Mouse (Mus musculus) activated CD4-positive, CD25-positive, alpha-beta regulatory T cell, adult 4 months (primary cell): ENCODE results near the gene Dbx2. TPM values are rescaled to one million over a fixed set of nuclear protein-coding genes. Genes with fewer than 3 reads are reported as not detected.

Experiments
- ATAC-seq: one replicate; pipeline ENCODE4 v1.8.0; 2017
- polyA plus RNA-seq, 2 experiments: library from polyadenylated mRNA; unstranded; fragments of 100-300 nt; shearing (Covaris generic); gene quantifications; one replicate each; pipeline ENCODE4 v1.2.1; 2017

The Dbx2 gene
- not detected for polyA plus RNA-seq

- ATAC-seq = no peak
Observed at GRCm38 (mm10) chr15:95655860-95656259, at the start of gene Dbx2. Gene Dbx2 (minus strand): TSS chr15:95655960.

DNA sequence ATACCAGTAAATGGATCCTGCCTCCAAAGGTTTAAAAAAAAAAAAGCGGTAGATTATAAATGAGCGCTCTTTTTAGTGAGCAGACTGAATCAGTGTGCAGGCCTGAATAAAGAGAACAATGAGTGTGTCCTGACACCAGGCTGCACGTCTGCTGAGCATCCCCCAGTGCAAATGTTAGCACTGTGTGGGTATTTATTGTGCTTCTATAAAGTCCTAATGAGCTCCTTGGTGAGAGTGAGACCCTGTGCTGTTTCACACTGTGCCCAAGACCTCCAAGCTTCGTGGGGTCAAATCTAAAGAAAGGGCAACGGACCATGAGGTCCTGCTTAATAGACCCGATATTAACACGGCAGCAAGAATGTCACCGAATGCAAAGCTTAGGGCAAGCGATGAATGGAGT, 46.4 kb upstream of the Dbx2 start:
- ATAC-seq = no peak

DNA sequence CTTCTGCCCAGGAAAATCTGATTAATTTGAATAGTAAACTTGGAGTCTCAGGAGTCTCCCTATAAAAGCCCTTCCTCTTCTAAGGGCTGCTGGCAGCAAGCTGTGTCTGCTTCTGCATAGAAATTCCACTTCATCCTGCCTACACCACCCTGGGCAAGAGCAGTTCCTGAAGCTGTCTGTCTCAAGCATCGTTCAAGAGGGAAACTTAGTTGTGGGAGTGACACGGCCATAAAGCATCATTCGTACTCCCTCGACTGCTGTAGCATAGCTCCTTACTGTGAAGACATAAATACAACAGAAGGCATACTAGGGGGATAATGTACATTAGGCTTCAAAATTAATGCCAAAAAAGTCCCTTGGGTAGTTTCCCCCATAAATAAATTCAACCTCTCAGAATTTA, 45.8 kb upstream of the Dbx2 start:
- ATAC-seq = no peak

- no peak for ATAC-seq
Observed at GRCm38 (mm10) chr15:95699371-95699770, 43.6 kb upstream of the Dbx2 start.

DNA sequence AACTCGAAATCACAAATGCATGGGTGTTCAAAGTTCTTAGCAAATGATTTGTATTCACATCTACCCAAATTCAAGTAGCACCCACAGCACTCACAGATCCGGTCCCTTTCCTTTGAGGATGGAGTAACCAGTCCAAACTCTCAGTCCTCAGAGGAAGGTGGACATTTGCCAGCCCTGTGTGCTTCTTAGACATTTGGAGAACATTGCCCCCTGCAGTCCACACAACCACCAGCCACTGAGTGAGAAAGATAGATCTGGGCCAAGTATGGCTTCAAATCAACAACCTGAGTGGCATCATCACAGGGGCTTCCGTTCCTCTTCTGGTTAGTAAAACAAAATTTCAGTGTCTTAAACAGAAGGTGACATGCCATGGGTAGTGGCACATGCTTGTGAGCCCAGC, 38.0 kb upstream of the Dbx2 start:
- ATAC-seq = no peak

DNA sequence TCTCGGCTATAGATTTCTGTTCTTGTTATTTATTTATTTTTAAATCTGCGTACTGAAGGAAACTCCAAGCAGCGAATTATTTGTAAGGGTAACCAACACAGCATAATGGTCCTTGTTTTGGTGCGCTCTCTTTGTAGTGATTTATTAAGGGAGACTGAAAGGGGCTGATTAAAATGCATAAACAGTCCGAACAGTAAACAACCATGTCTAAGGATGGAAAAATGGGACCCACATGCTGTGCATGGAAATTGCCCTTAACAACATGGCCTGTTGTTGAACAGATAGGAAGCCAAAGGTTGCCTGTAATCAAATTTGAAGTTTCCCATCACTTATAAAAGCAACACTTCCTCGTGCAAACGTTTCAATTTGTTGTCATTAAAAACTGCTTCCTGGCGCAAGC, 35.8 kb upstream of the Dbx2 start:
- no peak for ATAC-seq

DNA sequence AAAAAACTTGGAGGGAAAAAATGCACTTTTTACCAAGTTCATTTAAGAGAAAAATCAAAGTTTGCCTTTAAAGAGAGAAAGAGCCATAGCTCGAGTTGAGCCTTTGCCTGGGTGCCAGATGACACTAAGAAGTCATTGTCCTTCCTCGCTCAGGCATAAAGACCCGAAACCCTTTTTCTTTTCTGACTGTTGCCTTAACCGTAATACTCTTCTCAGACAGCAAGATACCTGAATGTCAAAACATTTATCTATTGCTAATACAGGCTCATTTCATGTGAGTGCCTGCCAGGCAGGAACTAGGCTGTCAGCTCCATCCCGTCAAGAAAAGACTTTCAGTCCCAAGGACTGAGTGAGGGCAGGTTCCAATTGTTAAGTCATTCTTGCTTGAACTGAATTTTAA, 35.4 kb upstream of the Dbx2 start:
- no peak for ATAC-seq

DNA sequence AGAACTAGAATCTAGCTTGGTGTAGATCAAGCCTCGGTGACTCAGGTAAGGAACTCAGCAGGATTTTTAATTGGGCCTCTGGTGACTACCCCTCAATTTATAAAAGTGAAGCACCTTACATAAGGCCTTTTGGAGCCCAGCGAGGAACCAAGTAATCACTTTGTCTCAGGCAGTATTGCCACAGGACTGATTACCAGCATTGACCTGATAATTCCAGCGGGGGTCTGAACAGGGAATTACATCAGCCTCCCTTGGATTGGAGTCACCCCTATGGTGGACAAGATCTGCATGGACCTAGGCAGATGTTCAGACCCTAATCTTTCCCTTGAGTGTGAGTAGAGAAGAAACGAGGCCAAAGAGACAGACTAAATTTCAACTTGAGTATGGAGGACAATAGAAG, 26.9 kb upstream of the Dbx2 start:
- no peak for ATAC-seq

GRCm38 (mm10) chr15:95675645-95676044, 19.9 kb upstream of the Dbx2 start:
- no peak for ATAC-seq

DNA sequence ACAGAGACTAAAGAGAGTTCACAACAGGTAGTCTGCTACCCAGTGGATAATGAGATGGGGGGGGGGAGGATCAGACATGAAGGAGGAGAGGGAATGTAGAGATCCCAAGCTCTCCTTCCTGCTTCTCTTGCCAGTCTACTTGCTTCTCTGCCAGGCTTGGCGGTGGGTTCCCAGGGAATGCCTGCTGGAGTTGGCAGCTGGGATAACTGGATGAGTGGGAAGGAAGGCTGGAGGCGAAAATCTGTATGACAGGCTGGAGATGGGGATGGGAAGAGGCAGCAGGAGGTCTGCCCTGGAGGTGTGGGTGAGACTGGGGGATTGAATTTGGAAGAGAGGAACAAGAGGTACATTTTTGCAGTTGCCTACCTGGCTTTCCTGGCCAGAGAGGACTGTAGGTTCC, 19.4 kb upstream of the Dbx2 start:
- ATAC-seq = no peak

- ATAC-seq = no peak
Observed at GRCm38 (mm10) chr15:95667209-95667608, 11.4 kb upstream of the Dbx2 start.

DNA sequence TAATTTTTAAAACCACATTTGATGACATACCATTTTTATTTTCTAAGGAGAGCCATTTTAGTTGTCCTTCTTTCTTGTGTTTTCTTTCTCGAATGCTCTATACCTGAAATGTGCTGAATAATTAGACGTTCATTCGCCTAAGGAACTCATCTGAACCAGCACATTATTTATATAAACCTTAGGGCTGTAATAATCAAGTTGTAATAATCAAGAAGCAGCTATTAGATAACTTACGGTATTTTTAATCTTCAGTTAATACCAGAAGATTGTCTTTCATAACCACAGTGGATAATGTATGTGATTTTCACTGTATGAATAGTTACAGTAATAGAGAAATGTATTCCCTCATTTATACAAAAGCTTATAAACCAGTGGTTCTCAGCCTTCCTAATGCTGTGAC, 9.2 kb upstream of the Dbx2 start:
- no peak for ATAC-seq

GRCm38 (mm10) chr15:95661718-95662117, 6.0 kb upstream of the Dbx2 start:
- no peak for ATAC-seq

DNA sequence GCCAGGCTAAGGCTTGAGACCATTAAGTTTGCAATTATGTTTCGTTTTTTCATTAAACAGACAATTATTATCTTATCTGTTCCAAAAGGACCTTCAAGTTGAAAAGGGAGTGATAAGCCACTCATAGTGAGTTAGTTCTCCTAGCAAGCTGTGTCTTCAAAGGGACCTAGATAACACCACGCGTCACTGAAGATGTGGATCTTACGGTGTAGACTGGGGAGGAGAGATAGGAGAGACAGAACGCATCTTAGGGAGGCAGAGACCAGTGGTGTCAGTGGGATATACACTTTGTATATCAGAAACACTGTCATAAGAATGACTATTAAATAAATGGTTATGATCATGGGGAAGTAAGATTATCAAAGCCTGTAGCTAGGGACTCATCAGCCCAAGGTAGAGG, 4.6 kb upstream of the Dbx2 start:
- ATAC-seq = no peak

DNA sequence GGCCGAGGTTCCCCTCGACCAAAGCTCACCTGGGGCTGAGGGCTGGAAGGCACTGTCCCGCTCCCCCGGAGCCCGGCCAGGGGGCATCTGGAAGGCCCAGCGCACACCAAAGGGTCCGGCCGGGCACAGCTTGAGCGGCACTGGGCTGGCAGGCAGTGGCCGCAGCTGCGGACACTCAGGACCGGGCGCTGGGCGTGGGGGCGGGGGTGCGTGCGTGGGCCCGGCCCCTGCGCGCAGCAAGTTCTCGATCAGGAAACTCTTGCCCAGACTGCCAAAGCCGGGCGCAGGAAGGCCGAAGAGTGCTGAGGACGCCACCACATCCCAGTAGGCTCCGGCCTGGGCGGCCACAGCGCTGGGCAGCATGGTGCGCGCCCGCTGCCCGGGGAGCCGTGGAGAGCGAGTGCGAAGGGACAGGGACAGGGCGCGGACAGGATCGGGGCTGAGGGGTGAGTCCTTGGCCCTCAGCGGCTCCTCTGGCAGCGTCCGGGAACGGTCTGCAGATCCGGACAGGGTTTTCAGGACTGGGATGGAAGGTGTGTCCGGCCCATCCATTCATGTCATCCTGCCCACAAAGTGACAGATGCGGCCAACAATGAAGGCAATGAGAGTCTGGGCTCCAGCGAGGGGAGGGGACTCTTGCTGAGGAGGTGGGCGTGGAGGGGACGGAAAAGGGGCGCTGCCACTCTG, 1.4 kb downstream of the Dbx2 start:
- no peak for ATAC-seq

GRCm38 (mm10) chr15:95653812-95654210, 1.9 kb downstream of the Dbx2 start:
- ATAC-seq = no peak

DNA sequence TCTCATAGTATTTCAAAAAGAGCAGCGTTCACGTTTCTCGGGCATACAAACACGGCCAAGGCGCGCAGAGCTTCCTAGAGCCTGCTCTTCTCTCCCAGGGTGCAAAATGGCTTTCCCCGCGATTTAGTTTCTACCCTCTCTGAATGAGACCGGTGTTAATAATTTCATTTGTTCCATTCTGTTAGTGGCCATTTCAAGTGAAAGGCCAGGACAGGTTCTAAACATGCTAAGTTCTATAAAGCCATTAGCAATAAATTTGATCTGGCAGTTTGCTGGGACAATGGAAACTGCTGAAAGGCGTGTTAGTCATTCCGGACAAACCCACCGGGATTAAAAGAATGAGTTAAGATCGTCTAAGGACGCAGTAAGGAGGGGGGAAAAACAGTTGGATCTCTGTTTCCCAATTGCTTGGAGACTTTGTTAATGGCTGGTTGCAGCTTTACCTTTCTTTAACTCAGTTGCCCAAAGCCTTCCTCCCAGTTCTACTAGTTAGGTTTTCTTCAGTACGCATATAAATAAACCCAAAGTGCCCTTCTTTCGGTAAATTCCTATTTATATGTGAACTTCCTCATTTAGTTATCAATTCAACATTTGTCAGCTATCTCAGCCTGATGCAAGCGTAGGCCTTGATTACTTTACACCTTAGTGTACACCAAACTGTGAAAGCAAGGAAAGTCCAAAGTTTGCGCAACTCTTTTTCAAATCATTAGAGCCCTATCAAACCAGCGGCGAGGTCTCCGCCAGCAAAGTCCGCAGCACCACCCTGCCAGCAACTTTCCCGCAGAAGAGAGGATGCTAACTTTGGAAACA, 2.7 kb downstream of the Dbx2 start:
- no peak for ATAC-seq

DNA sequence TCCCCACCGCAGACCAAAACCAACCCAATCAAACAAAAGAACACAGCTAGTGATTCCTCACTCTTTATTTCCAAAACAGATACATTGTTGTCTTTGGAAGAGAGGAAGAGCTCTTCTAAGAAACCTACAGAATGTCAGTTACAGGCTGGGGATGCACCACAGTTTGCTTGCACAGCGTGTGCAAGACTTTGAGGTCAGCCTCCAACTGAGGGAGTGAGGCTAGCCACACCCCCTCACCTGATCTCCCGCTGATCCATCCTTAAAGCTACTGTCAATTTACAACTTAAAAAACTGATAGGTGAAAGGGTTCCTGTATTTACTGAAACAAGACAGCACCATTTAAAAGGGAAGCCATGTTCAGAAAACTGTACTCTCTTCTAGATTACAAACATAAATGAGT, 3.9 kb downstream of the Dbx2 start:
- ATAC-seq = no peak

- no peak for ATAC-seq
Observed at GRCm38 (mm10) chr15:95643505-95644029, 12.2 kb downstream of the Dbx2 start.

GRCm38 (mm10) chr15:95640347-95640746, 15.4 kb downstream of the Dbx2 start:
- no peak for ATAC-seq

DNA sequence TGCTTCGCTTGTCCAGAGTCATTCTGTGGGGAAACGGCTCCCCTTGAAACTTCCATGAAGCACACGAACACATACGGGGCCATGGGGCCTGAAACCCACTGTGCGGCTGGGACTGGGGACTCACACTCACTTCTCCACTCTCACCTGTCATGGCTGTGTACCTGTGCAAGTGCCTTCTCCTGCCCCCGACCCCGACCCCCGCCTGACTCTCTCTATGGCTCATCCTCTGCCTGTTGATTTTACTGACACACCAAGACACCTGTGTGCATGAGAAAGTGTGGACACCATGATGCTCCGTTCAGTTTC, 16.0 kb downstream of the Dbx2 start:
- no peak for ATAC-seq

DNA sequence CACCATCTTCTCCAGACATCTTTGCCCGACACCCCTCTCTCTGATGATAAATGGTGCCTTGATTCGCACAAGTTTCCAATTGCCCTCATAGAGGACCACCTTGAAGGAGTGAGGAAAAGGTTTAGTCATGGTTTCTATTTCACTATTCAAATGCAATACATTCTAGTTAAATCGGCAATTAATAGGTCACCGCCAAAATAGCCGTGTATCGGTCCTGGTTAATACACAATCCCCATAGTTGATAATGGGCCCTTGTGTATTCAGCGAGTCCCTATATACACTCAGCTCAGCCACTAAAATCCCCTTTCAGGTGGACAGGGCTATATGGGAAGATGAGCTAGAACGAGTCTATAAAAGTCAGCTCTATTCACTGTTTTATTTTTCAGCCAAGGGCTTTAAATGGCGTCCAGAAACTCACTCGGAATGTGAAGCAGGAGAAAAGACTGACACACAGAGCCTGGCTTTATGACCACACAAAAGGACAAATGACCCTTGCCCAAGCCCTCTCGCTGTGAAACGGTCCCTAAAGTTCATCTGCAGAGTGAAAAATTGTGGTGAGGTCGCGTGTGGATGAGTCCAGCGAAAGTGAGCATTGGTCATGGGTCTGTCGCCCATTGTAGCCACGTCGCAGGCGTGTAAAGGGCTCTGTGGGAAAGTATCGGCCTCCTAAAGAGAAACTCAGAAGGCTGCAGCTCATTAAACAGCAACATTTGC, 16.5 kb downstream of the Dbx2 start:
- no peak for ATAC-seq

DNA sequence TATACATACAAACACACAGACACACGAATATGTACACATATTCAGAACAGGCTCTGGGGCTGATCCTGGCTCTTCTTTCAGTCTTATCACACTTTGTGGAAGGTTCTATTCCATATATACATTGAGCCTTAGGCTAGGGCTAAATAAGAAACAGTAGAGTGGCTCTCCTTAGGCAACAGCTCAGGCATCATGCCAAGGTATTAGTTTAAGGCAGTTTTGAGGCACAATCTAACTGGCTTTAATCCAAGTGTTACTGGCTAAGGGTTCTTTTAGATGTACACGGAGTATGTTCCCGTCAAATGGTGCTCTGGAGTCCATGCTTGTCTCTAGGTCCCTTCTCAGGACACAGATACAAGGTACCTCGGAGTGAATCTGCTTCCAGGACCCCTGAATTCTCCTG, 31.4 kb downstream of the Dbx2 start:
- ATAC-seq = no peak

DNA sequence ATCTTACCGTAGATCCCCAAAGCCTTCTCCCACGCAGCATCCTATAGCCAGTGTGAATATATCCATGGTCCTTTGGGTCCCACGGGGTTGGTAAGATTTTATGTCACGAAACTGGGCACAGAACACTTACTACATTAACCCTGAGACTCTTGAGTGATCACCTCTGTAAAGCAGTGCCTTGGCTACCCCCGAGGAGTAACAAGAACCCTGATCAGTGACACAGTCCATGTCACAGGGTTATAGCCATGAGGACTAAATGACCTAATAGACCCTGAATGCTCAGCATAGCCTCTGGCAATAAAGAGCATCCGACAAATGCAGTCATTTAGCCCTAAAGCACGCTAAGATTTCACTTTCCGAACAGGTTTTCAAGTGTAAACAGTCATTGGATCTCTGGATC, 33.0 kb downstream of the Dbx2 start:
- no peak for ATAC-seq
